Mouse (Mus musculus) thymus, adult 2 months (tissue): ENCODE measurements around the gene Bysl.

Source experiments
- CTCF ChIP-seq: fragments of 200-500 bp; IDR thresholded peaks from 2 replicates; pipeline ENCODE4 v1.5.1; 2012; ENCODE audit warnings: mild to moderate bottlenecking, control low read depth, low read length, moderate library complexity, borderline replicate concordance; ENCODE audit not compliant: control insufficient read depth, poor library complexity, insufficient read depth; ENCODE audit errors: extremely low read depth
- POLR2A ChIP-seq: fragments of 200-500 bp; IDR thresholded peaks from 2 replicates; pipeline ENCODE4 v1.6.1; 2012; ENCODE audit warnings: mild to moderate bottlenecking, low read length, control low read depth, moderate library complexity; ENCODE audit not compliant: control insufficient read depth, poor library complexity, insufficient read depth; ENCODE audit errors: extremely low read depth

GRCm38 (mm10) chr17:47552994-47553393 is 58.3 kb downstream of the Bysl start:
- TF ChIP-seq POLR2A (no peak), CTCF (no peak)
